Mouse (Mus musculus) neural tube, embryonic 13.5 days (tissue): ENCODE measurements around the gene Inip. TPM values are rescaled to one million over a fixed set of nuclear protein-coding genes. Genes with fewer than 3 reads are reported as not detected.
A peak's percentile ranks its signal among the peaks of the same experiment; 100 is the strongest.

Source experiments
- ATAC-seq: fragments of 200-750 bp; cut with Nextera tagmentation; 2 replicates; pipeline ENCODE4 v1.8.0; 2017; ENCODE audit warnings: low read depth, mild to moderate bottlenecking, moderate TSS enrichment, moderate library complexity
- H3K27ac ChIP-seq: fragments of 300-500 bp; sonication (generic); replicated peaks from 2 replicates; pipeline ENCODE4 v1.5.1; 2015; ENCODE audit warnings: moderate library complexity, mild to moderate bottlenecking, inconsistent platforms
- H3K27me3 ChIP-seq: fragments of 300-500 bp; sonication (generic); 2 replicates; pipeline ENCODE4 v1.6.1; 2015; ENCODE audit warnings: mild to moderate bottlenecking, inconsistent platforms
- H3K36me3 ChIP-seq: fragments of 300-500 bp; sonication (generic); 2 replicates; pipeline ENCODE4 v1.6.1; 2015; ENCODE audit warnings: mild to moderate bottlenecking, inconsistent platforms
- H3K4me1 ChIP-seq: fragments of 300-500 bp; sonication (generic); replicated peaks from 2 replicates; pipeline ENCODE4 v1.6.1; 2015; ENCODE audit warnings: inconsistent platforms
- H3K4me2 ChIP-seq: fragments of 300-500 bp; sonication (generic); 2 replicates; pipeline ENCODE4 v1.6.1; 2015; ENCODE audit warnings: inconsistent platforms, mild to moderate bottlenecking, moderate library complexity
- H3K4me3 ChIP-seq: fragments of 300-500 bp; sonication (generic); 2 replicates; pipeline ENCODE4 v1.5.1; 2015; ENCODE audit warnings: mild to moderate bottlenecking, inconsistent platforms
- H3K9ac ChIP-seq: fragments of 300-500 bp; sonication (generic); 2 replicates; pipeline ENCODE4 v1.6.1; 2015; ENCODE audit warnings: moderate library complexity, mild to moderate bottlenecking, inconsistent platforms
- H3K9me3 ChIP-seq: fragments of 300-500 bp; sonication (generic); 2 replicates; pipeline ENCODE4 v1.6.1; 2016; ENCODE audit warnings: inconsistent platforms
- WGBS: fragments of 180-500 bp; shearing (Covaris S2); methylation state at CpG from one replicate; pipeline ENCODE4 v1.1.7; 2015; 5-methylcytosine and 5-hydroxymethylcytosine counted together
- polyA plus RNA-seq: library from polyadenylated mRNA; unstranded; fragments of >200 nt; fragmentation: Nextera tagmentation; extraction: Ambion mirVana; gene quantifications from 2 replicates; pipeline ENCODE4 v1.2.1, GENCODE M21; 2015

Gene Inip
- polyA plus RNA-seq, 1 experiment from 2014 or later: 60.3 TPM

DNA sequence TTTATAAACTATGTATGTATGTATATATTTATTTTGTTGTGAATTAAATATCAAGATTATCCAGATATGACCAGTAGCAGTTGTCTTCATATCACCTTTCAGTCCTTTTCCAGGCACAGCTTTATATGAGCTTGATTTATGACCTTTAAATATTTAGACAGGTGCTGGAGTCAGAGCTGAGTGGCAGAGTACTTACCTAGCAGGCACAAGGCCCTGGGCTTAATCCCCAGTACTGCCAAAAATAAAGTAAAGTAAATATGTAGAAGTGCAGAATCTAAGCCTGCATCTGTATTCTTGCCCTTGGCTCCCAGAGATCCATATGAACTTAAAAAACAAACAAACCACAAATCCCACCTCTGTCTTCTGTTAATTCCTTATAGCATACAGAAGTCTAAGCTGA lies 12.4 kb downstream of the Inip start:
- no peaks in the 10 kb centered on the region for H3K27me3 ChIP-seq
- ATAC-seq: no peak
- no peak overlapping the region for H3K27ac ChIP-seq

DNA sequence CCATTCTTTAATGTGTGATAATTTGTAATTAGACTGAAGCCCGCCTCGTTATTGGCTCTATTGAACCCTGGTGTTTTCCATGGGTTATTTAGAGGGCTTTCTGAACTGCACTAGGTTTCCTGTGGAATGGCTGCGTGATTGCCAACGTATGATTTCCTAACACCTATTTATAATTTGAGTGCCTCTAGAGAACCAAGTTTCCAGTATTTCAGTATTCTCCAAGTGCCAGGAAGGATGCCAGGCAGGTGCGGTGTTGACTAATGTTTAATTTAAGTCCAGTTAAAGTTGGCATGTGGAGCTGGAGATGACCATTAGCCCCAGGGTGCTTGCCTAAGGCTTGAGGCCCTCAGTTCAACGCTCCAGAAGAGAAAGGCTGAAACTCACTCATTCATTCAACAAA lies 14.3 kb downstream of the Inip start:
- no peak for ATAC-seq
- Histone ChIP-seq H3K27ac (no peak overlapping the region), H3K4me1 (peaks cover 9% of the 10 kb centered on the region), H3K27me3 (no peaks in the 10 kb centered on the region), H3K9me3 (no peaks in the 10 kb centered on the region), H3K4me3 (no peak overlapping the region), H3K4me2 (no peak overlapping the region), H3K36me3 (no peaks in the 10 kb centered on the region), H3K9ac (no peak overlapping the region)
- WGBS: 68% methylated on average over 6 of the region's 6 CpGs

More for the DNA sequence above, 12.4 kb downstream of the Inip start:
- no peaks in the 10 kb centered on the region for H3K9me3 ChIP-seq
- no peaks in the 10 kb centered on the region for H3K36me3 ChIP-seq
- no peak overlapping the region for H3K4me2 ChIP-seq
- no peaks in the 10 kb centered on the region for H3K4me1 ChIP-seq
- no peak overlapping the region for H3K4me3 ChIP-seq
- H3K9ac ChIP-seq: no peak overlapping the region

DNA sequence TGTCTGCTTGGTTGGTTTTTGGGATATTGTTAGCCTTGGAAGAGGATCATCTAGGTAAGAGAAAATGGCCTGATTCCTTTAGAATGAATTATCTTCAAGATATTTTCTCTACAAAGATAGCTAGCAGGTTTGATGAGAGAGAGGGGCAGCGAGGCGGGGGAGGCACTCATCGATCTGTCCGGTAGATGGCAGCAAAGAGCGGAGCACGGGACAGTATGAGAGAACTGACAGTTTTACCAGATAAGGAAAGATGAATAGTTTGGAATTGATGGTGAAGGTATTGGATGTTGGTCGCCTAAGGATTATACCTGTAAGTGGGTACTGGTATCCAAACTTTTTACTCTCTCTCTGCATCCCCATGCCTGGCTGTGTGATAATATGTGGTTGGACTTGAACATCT lies 14.7 kb downstream of the Inip start:
- H3K9me3 ChIP-seq: no peaks in the 10 kb centered on the region
- under 1% methylated on average over 7 of the region's 7 CpGs for WGBS
- H3K4me1 ChIP-seq: peaks cover 13% of the 10 kb centered on the region
- H3K27ac ChIP-seq: no peak overlapping the region
- H3K4me2 ChIP-seq: no peak overlapping the region
- no peak overlapping the region for H3K4me3 ChIP-seq
- H3K27me3 ChIP-seq: no peaks in the 10 kb centered on the region
- ATAC-seq: no peak
- H3K36me3 ChIP-seq: no peaks in the 10 kb centered on the region
- no peak overlapping the region for H3K9ac ChIP-seq

DNA sequence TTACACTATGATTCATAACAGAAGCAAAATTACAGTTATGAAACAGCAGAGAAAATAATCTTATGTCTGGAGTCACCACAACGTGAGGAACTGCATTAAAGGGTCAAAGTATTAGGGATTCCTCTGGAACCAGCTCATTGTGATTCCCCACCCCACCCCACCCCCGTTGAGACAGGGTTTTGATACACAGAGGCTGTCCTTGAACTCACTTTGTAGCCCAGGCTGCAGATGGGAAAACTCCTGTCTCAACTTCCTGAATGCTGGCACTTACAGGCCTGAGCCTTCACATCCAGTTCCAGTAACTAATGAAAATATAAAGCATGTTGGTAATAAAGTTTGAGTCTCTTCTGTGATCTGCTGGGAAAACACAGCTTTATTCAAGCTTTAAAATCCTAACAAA lies 16.0 kb downstream of the Inip start:
- no peak overlapping the region for H3K4me3 ChIP-seq
- no peak overlapping the region for H3K4me2 ChIP-seq
- no peaks in the 10 kb centered on the region for H3K9me3 ChIP-seq
- no peaks in the 10 kb centered on the region for H3K36me3 ChIP-seq
- H3K27ac ChIP-seq: no peak overlapping the region
- 41% methylated on average over 2 of the region's 2 CpGs for WGBS
- peaks cover 16% of the 10 kb centered on the region for H3K4me1 ChIP-seq
- no peaks in the 10 kb centered on the region for H3K27me3 ChIP-seq
- no peak overlapping the region for H3K9ac ChIP-seq
- ATAC-seq: no peak

- H3K4me3 ChIP-seq: peak overlapping the region; percentile 97
- no peaks in the 10 kb centered on the region for H3K27me3 ChIP-seq
- peak; percentile 96 for ATAC-seq
- peaks cover 19% of the 10 kb centered on the region for H3K4me1 ChIP-seq
- peak overlapping the region; percentile 72 for H3K27ac ChIP-seq
- no peaks in the 10 kb centered on the region for H3K36me3 ChIP-seq
- 1% methylated on average over 36 of the region's 36 CpGs for WGBS
- H3K9ac ChIP-seq: peak overlapping the region; percentile 82
- no peaks in the 10 kb centered on the region for H3K9me3 ChIP-seq
- peak overlapping the region; percentile 89 for H3K4me2 ChIP-seq
Observed at GRCm38 (mm10) chr4:59783685-59784279, 17.6 kb downstream of the Inip start.

DNA sequence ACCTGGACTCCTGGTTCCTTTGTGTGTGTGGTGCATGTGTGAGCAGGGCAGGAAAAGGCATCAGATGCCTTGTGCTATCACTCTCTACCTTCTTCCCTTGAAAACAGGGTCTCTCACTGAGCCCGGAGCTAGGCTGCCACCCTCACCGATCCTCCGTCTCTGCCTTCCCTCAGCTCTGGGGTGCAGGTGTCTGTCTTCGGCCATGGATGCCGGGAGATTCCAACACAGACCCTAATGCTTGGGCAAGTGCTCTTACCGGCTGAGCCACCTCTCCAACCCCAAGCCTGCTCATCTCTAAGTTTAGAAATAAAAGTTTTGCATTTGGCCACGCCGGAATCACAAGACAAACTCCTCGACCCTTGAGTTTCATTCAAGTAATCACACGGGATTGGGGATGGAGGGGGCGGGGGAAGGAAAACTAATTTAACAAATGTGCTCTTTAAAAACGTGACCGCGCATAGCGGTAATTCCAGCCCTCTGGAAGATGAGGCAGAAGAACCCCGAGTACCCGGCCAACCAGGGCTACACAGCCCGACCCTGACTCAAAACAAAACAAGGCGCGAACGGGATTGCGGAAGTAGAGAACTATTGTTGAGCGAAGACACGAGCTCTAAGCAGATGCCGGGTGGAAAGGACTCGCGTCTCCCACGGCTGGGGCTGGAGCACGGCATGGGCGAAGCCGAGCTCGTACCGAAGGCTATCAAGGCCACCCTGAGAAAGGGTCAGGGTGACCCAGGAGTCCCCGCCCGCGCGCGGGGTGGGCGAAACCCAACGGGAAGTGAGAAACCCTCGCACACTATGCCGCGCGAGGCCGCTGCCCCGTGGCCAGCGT lies 18.3 kb downstream of the Inip start:
- Histone ChIP-seq H3K9ac (peak overlapping the region; percentile 82), H3K4me1 (peaks cover 19% of the 10 kb centered on the region), H3K27me3 (no peaks in the 10 kb centered on the region), H3K4me2 (peak overlapping the region; percentile 89), H3K27ac (peak overlapping the region; percentile 72), H3K4me3 (peak overlapping the region; percentile 97), H3K9me3 (no peaks in the 10 kb centered on the region), H3K36me3 (no peaks in the 10 kb centered on the region)
- under 1% methylated on average over 47 of the region's 47 CpGs for WGBS
- peak; percentile 77 for ATAC-seq

- Histone ChIP-seq H3K9me3 (no peaks in the 10 kb centered on the region), H3K27ac (no peak overlapping the region), H3K4me2 (no peak overlapping the region), H3K9ac (no peak overlapping the region), H3K4me3 (no peak overlapping the region), H3K36me3 (0 out of 2 replicates have a peak, but pooled peaks cover 3% of the 10 kb centered on the region), H3K4me1 (peaks cover 19% of the 10 kb centered on the region), H3K27me3 (no peaks in the 10 kb centered on the region)
- ATAC-seq: no peak
- 18% methylated on average over 1 of the region's 1 CpGs for WGBS
Observed at GRCm38 (mm10) chr4:59780568-59780967, 20.8 kb downstream of the Inip start.

GRCm38 (mm10) chr4:59777828-59778227 lies 23.6 kb downstream of the Inip start:
- H3K4me3 ChIP-seq: no peak overlapping the region
- no peaks in the 10 kb centered on the region for H3K9me3 ChIP-seq
- no peak for ATAC-seq
- peaks cover 16% of the 10 kb centered on the region for H3K4me1 ChIP-seq
- peaks cover 22% of the 10 kb centered on the region for H3K36me3 ChIP-seq
- no peak overlapping the region for H3K9ac ChIP-seq
- no peak overlapping the region for H3K27ac ChIP-seq
- no peak overlapping the region for H3K4me2 ChIP-seq
- WGBS: 80% methylated on average over 3 of the region's 3 CpGs
- no peaks in the 10 kb centered on the region for H3K27me3 ChIP-seq

GRCm38 (mm10) chr4:59772171-59772879 lies 29.1 kb downstream of the Inip start:
- no peak for ATAC-seq
- 36% methylated on average over 17 of the region's 17 CpGs for WGBS
- H3K4me2 ChIP-seq: no peak overlapping the region
- H3K36me3 ChIP-seq: peaks cover 51% of the 10 kb centered on the region
- H3K9ac ChIP-seq: no peak overlapping the region
- H3K4me3 ChIP-seq: no peak overlapping the region
- H3K27me3 ChIP-seq: no peaks in the 10 kb centered on the region
- H3K27ac ChIP-seq: no peak overlapping the region
- H3K4me1 ChIP-seq: peaks cover 4% of the 10 kb centered on the region; the same call in 1 of the 2 replicates
- H3K9me3 ChIP-seq: no peaks in the 10 kb centered on the region

GRCm38 (mm10) chr4:59767717-59768116 lies 33.7 kb downstream of the Inip start:
- H3K9me3 ChIP-seq: no peaks in the 10 kb centered on the region
- WGBS: 91% methylated on average over 2 of the region's 2 CpGs

DNA sequence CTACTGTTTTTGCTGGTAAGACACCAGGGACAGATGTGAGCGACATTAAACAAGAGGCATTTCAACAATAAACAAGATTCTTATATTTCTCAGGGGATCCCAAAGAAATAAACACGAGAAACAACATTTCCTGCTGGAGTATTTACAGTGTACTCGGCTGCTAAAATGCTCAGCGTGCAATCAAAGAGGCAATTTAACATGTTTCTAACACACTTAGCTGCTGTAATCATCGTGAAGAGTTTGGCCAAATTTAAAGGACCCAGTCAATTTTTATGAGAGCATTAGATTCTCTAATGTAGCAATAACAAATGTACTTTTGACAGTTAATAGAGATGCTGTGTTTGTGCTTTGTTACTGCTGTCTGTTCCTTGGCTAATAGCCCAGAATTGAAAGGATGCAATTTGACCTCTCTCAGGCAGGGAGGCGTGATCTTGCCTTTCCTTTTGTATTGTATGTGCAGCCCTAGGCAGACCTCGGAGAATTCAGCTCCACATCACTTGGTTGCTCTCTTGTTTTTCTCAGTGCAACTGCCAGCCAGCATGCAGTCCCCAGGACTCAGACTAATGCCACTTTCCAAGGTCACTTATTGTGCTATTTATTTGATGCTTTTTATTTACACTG lies 35.9 kb downstream of the Inip start:
- Histone ChIP-seq H3K4me2 (peak overlapping the region; percentile 35), H3K9ac (0 out of 2 replicates have a peak overlapping the region, but pooled peaks have one; percentile 12), H3K36me3 (peaks cover 11% of the 10 kb centered on the region), H3K4me3 (no peak overlapping the region), H3K9me3 (no peaks in the 10 kb centered on the region), H3K27ac (peak overlapping the region; percentile 77), H3K4me1 (peaks cover 27% of the 10 kb centered on the region), H3K27me3 (no peaks in the 10 kb centered on the region)
- WGBS: 10% methylated on average over 7 of the region's 7 CpGs
- ATAC-seq: peak; percentile 72

More at GRCm38 (mm10) chr4:59767717-59768116, 33.7 kb downstream of the Inip start:
- H3K27me3 ChIP-seq: no peaks in the 10 kb centered on the region
- no peak for ATAC-seq
- no peak overlapping the region for H3K4me3 ChIP-seq
- H3K9ac ChIP-seq: no peak overlapping the region
- H3K27ac ChIP-seq: no peak overlapping the region
- H3K4me2 ChIP-seq: no peak overlapping the region
- H3K36me3 ChIP-seq: peaks cover 29% of the 10 kb centered on the region
- peaks cover 23% of the 10 kb centered on the region for H3K4me1 ChIP-seq

GRCm38 (mm10) chr4:59764950-59765349 lies 36.4 kb downstream of the Inip start:
- ATAC-seq: peak; percentile 29; the same call in 1 of the 2 replicates
- Histone ChIP-seq H3K9me3 (no peaks in the 10 kb centered on the region), H3K36me3 (peaks cover 6% of the 10 kb centered on the region), H3K27me3 (no peaks in the 10 kb centered on the region), H3K4me1 (peaks cover 30% of the 10 kb centered on the region), H3K4me2 (peak overlapping the region; percentile 35), H3K4me3 (no peak overlapping the region), H3K27ac (peak overlapping the region; percentile 77), H3K9ac (no peak overlapping the region)
- WGBS: 73% methylated on average over 7 of the region's 7 CpGs
